Mouse (Mus musculus): ENCODE measurements around the gene Zfp217. TPM values are rescaled to one million over a fixed set of nuclear protein-coding genes. Genes with fewer than 3 reads are reported as not detected.

Gene Zfp217
- total and polyA plus RNA-seq, 2 experiments from 2014 or later, result 0.44 to 3.8 TPM

DNA sequence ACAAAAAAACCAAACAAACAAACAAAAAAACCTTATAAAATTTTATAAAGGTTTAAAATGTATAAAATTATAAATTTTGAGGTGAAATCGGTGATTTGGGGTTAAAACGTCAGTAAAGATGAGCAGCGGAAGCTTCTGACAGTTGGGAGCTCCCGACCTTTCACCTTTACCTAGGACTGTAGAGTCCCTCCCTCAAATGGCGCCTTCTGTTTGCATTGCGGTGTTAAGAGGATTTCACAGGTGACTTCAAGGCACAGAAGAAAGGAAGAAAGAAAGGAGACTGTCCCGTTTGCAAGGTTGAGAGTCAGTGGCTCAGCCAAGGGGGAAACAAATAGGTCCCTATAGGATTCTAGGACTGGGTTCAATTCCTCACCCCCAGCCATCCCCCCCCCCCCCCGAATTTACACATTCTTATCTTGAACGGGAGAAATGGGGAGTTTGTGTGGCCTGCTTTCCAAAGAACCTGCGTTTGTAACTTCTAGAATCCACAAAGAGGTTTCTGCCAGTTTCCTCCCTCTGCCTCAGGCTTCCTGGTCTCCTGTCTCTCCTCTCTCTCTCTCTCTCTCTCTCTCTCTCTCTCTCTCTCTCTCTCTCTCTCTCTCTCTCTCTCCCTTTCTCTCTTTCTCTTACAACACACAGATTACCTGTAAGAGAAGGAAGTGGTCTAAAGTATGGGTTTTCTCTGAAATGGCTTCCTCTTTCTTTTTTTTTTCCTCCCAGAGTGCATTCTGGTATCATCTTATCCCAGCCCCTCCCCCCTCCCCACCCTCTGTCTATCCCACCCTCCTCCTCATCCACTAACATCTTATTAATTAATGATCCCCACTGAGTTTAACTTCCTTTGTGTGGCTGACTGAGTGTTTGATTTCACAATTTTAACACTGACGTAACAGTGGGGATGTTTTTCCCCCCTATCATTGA is 9.6 kb upstream of the Zfp217 start:
- TF ChIP-seq CTCF (IDR thresholded peaks at IDR 0.05), result no peak
- no peaks in the 10 kb centered on the region for H3K36me3 ChIP-seq (ENCODE audit: insufficient read depth, low read length)
- no peak for ATAC-seq (ENCODE audit: low FRiP score)
- H3K9me3 ChIP-seq (ENCODE audit: low read length), result no peaks in the 10 kb centered on the region
- H3K27me3 ChIP-seq (ENCODE audit: insufficient read depth, low read length), result no peaks in the 10 kb centered on the region
- no peak overlapping the region for H3K27ac ChIP-seq (ENCODE audit: low read depth, low read length)
- H3K4me1 ChIP-seq (ENCODE audit: insufficient read depth, low read length), result no peaks in the 10 kb centered on the region
- DNase-seq (ENCODE audit: low spot score), result no peak
- H3K4me2 ChIP-seq (ENCODE audit: low read depth, low read length, poor library complexity, severe bottlenecking), result no peak overlapping the region
- no peak overlapping the region for H3K4me3 ChIP-seq (ENCODE audit: low read depth, low read length)
- H3K9ac ChIP-seq (replicated peaks; ENCODE audit: low read length, poor library complexity, severe bottlenecking), result no peak overlapping the region
- 52% methylated on average over 11 of the region's 11 CpGs for WGBS

DNA sequence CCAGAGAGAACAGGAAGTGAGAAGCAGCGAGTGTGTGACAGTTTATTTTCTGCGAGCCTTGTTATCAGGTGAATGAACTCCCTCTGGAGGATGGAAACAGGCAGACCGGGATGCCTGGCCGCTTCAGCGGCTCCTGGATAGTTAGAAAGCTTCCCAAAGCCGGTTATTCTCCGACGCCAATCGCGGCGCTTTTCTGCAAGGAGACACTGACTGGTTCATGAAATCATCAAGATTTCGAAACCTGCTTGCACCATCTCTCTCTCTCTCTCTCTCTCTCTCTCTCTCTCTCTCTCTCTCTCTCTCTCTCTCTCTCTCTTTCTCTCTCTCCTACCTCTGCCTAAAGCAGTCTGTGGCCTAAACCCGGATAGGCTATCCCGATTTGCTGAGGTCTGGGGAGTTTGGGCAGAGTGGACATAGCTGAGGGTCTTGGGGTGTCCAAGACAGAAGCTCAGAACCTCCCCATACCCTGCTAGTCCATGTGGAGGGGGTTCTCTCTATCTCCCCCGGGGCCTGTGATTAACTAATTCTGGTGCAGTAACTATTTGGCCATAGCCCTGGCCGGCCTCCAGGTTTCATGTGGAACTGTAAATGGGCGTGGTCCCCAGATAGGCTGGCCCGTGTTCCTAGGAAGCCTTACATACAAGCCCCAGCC is 7.3 kb upstream of the Zfp217 start:
- peak; percentile 54 for TF ChIP-seq CTCF (IDR thresholded peaks at IDR 0.05)

DNA sequence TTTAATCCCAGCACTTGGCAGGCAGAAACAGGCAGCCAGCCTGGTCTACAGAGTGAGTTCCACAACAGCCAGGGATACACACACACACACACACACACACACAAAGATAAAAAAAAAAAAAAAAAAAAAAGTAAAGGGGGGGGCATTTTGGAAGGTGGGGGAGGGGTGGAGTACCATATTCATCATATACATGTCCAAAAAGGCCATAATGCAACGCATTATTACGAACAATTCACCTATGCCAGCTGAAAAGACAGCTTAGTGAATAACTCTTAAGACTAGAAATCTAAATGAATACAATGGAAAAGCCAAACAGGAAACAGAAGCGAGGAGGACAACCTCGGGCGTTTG is 6.8 kb upstream of the Zfp217 start:
- ATAC-seq (ENCODE audit: low FRiP score) (no peak), DNase-seq (ENCODE audit: low spot score) (no peak)
- no peak overlapping the region for H3K27ac ChIP-seq (ENCODE audit: low read depth, low read length)
- WGBS, result 14% methylated on average over 5 of the region's 5 CpGs
- H3K9me3 ChIP-seq (ENCODE audit: low read length), result no peaks in the 10 kb centered on the region
- 0 out of 2 replicates have a peak overlapping the region, but pooled peaks have one; percentile 42 for H3K9ac ChIP-seq (replicated peaks; ENCODE audit: low read length, poor library complexity, severe bottlenecking)
- H3K4me2 ChIP-seq (ENCODE audit: low read depth, low read length, poor library complexity, severe bottlenecking), result peak overlapping the region; percentile 41
- TF ChIP-seq CTCF (IDR thresholded peaks at IDR 0.05), result no peak
- no peaks in the 10 kb centered on the region for H3K36me3 ChIP-seq (ENCODE audit: insufficient read depth, low read length)
- no peaks in the 10 kb centered on the region for H3K4me1 ChIP-seq (ENCODE audit: insufficient read depth, low read length)
- H3K4me3 ChIP-seq (ENCODE audit: low read depth, low read length), result peak overlapping the region; percentile 23
- H3K27me3 ChIP-seq (ENCODE audit: insufficient read depth, low read length), result no peaks in the 10 kb centered on the region

More for the DNA sequence above, 7.3 kb upstream of the Zfp217 start:
- DNase-seq (ENCODE audit: low spot score) (peak; percentile 71), ATAC-seq (ENCODE audit: low FRiP score) (no peak)
- WGBS, result 11% methylated on average over 18 of the region's 18 CpGs
- Histone ChIP-seq H3K9ac (replicated peaks; ENCODE audit: low read length, poor library complexity, severe bottlenecking) (0 out of 2 replicates have a peak overlapping the region, but pooled peaks have one; percentile 42), H3K27ac (ENCODE audit: low read depth, low read length) (no peak overlapping the region), H3K27me3 (ENCODE audit: insufficient read depth, low read length) (no peaks in the 10 kb centered on the region), H3K9me3 (ENCODE audit: low read length) (no peaks in the 10 kb centered on the region), H3K4me2 (ENCODE audit: low read depth, low read length, poor library complexity, severe bottlenecking) (peak overlapping the region; percentile 41), H3K4me3 (ENCODE audit: low read depth, low read length) (peak overlapping the region; percentile 23), H3K36me3 (ENCODE audit: insufficient read depth, low read length) (no peaks in the 10 kb centered on the region), H3K4me1 (ENCODE audit: insufficient read depth, low read length) (no peaks in the 10 kb centered on the region)

DNA sequence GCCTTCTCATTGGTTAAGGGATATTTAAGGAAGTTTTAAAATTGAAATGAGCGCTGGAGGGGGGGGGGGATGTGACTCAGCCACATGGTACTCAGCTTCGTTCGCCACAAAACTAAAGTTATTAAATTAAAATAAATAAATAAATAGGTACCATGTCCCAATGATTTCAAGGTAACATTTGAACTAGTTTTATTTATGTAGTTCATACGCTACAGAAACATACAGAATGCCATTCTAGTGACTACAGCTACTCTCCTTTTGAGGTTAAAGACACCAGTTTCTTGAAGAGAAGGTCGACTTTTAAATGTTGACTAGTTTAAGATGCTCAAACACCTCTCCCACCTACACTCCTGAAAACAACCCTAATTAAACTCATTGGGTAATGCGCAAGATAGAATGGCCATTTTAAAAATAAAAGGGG is 6.4 kb upstream of the Zfp217 start:
- no peak overlapping the region for H3K4me3 ChIP-seq (ENCODE audit: low read depth, low read length)
- no peak overlapping the region for H3K9ac ChIP-seq (replicated peaks; ENCODE audit: low read length, poor library complexity, severe bottlenecking)
- 26% methylated on average over 6 of the region's 6 CpGs for WGBS
- no peaks in the 10 kb centered on the region for H3K36me3 ChIP-seq (ENCODE audit: insufficient read depth, low read length)
- TF ChIP-seq CTCF (IDR thresholded peaks at IDR 0.05), result no peak
- ATAC-seq (ENCODE audit: low FRiP score), result no peak
- H3K27me3 ChIP-seq (ENCODE audit: insufficient read depth, low read length), result no peaks in the 10 kb centered on the region
- H3K4me2 ChIP-seq (ENCODE audit: low read depth, low read length, poor library complexity, severe bottlenecking), result peak overlapping the region; percentile 41; the same call in 1 of the 2 replicates
- no peaks in the 10 kb centered on the region for H3K4me1 ChIP-seq (ENCODE audit: insufficient read depth, low read length)
- DNase-seq (ENCODE audit: low spot score), result no peak
- H3K9me3 ChIP-seq (ENCODE audit: low read length), result no peaks in the 10 kb centered on the region
- no peak overlapping the region for H3K27ac ChIP-seq (ENCODE audit: low read depth, low read length)

DNA sequence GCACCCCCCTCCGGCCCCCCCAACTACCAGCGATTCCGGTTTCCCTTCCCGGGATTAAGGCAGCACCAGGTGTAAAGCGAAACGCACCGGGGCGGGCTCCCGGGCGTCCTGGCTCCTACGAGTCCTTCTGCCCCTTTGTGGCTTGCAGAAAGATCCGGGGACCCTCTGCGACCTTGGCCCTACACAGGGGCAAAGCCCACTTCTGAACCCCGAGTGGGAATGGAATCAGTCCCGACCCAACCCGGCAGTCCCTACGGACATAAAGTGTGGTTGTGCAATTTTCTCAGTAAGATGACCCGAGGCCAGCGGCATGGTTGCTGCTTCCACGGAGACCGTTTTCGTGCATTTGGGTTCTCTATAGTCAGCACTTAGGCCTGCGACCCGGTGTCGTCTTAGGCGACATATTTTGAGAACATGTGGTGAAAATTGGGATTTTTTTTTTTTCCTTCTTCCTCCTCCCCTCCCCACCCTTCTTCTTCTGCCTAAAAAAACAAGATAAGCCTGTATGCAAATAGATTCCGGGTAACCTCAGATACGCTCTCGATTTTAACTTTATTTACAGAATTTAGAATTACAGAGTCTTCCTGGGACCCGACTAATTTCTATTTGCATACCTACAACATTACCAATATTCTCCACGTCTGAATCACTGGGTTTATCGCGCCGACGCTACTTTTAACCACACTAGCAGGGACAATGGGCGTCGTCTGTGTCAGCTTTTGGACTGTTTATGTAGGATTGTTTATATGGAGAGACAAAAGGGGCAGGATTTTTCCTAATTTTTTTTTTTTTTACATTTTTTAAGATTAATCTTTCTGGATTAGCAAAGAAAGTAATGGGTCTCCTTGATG is 5.7 kb upstream of the Zfp217 start:
- DNase-seq (ENCODE audit: low spot score) (no peak), ATAC-seq (ENCODE audit: low FRiP score) (no peak)
- H3K9me3 ChIP-seq (ENCODE audit: low read length), result no peaks in the 10 kb centered on the region
- WGBS, result 10% methylated on average over 37 of the region's 37 CpGs
- H3K4me2 ChIP-seq (ENCODE audit: low read depth, low read length, poor library complexity, severe bottlenecking), result peak overlapping the region; percentile 36
- H3K27me3 ChIP-seq (ENCODE audit: insufficient read depth, low read length), result no peaks in the 10 kb centered on the region
- H3K4me3 ChIP-seq (ENCODE audit: low read depth, low read length), result peak overlapping the region; percentile 22; the same call in 1 of the 2 replicates
- no peak for TF ChIP-seq CTCF (IDR thresholded peaks at IDR 0.05)
- H3K27ac ChIP-seq (ENCODE audit: low read depth, low read length), result no peak overlapping the region
- H3K4me1 ChIP-seq (ENCODE audit: insufficient read depth, low read length), result no peaks in the 10 kb centered on the region
- H3K36me3 ChIP-seq (ENCODE audit: insufficient read depth, low read length), result no peaks in the 10 kb centered on the region
- H3K9ac ChIP-seq (replicated peaks; ENCODE audit: low read length, poor library complexity, severe bottlenecking), result no peak overlapping the region
